Mouse (Mus musculus): ENCODE data around the gene Mdm2. TPM values are rescaled to one million over a fixed set of nuclear protein-coding genes. Genes with fewer than 3 reads are reported as not detected.
A peak's percentile ranks its signal among the peaks of the same experiment; 100 is the strongest.

Gene Mdm2
- polyA plus RNA-seq, 1 experiment from 2014 or later = 35.1 TPM

- no peak overlapping the region for H3K4me2 ChIP-seq (replicated peaks)
- no peaks in the 10 kb centered on the region for H3K36me3 ChIP-seq
- H3K27ac ChIP-seq = no peak overlapping the region
- peaks cover 7% of the 10 kb centered on the region; the same call in 1 of the 2 replicates for H3K4me1 ChIP-seq (replicated peaks)
- no peak overlapping the region for H3K9ac ChIP-seq
- H3K27me3 ChIP-seq (replicated peaks) = no peaks in the 10 kb centered on the region
- WGBS = 90% methylated on average over 2 of the region's 2 CpGs
- no peak for ATAC-seq
- no peak overlapping the region for H3K4me3 ChIP-seq (replicated peaks)
- no peaks in the 10 kb centered on the region for H3K9me3 ChIP-seq
Measured at GRCm38 (mm10) chr10:117647964-117648472, 62.5 kb downstream of the Mdm2 start.

- Histone ChIP-seq H3K4me2 (replicated peaks) (no peak overlapping the region), H3K36me3 (no peaks in the 10 kb centered on the region), H3K27me3 (replicated peaks) (no peaks in the 10 kb centered on the region), H3K4me1 (replicated peaks) (peaks cover 7% of the 10 kb centered on the region; the same call in 1 of the 2 replicates), H3K27ac (no peak overlapping the region), H3K9me3 (no peaks in the 10 kb centered on the region), H3K4me3 (replicated peaks) (no peak overlapping the region), H3K9ac (no peak overlapping the region)
- no peak for ATAC-seq
- whole genome bisulfite sequencing = 88% methylated on average over 13 of the region's 13 CpGs
Measured at GRCm38 (mm10) chr10:117647158-117647505, 63.4 kb downstream of the Mdm2 start.

GRCm38 (mm10) chr10:117646482-117647157, 63.9 kb downstream of the Mdm2 start:
- no peak for ATAC-seq
- 84% methylated on average over 5 of the region's 5 CpGs for WGBS
- H3K36me3 ChIP-seq = no peaks in the 10 kb centered on the region
- no peaks in the 10 kb centered on the region for H3K9me3 ChIP-seq
- H3K27ac ChIP-seq = no peak overlapping the region
- no peaks in the 10 kb centered on the region for H3K27me3 ChIP-seq (replicated peaks)
- no peak overlapping the region for H3K4me3 ChIP-seq (replicated peaks)
- no peak overlapping the region for H3K4me2 ChIP-seq (replicated peaks)
- H3K4me1 ChIP-seq (replicated peaks) = peaks cover 7% of the 10 kb centered on the region; the same call in 1 of the 2 replicates
- no peak overlapping the region for H3K9ac ChIP-seq

- Histone ChIP-seq H3K36me3 (no peaks in the 10 kb centered on the region), H3K27ac (no peak overlapping the region), H3K9me3 (no peaks in the 10 kb centered on the region), H3K4me3 (replicated peaks) (no peak overlapping the region), H3K27me3 (replicated peaks) (no peaks in the 10 kb centered on the region), H3K9ac (no peak overlapping the region), H3K4me1 (replicated peaks) (peaks cover 9% of the 10 kb centered on the region), H3K4me2 (replicated peaks) (no peak overlapping the region)
- WGBS = 74% methylated on average over 7 of the region's 7 CpGs
- no peak for ATAC-seq
Measured at GRCm38 (mm10) chr10:117645487-117645964, 65.0 kb downstream of the Mdm2 start.

GRCm38 (mm10) chr10:117644828-117645227, 65.7 kb downstream of the Mdm2 start:
- Histone ChIP-seq H3K36me3 (no peaks in the 10 kb centered on the region), H3K27me3 (replicated peaks) (no peaks in the 10 kb centered on the region), H3K4me1 (replicated peaks) (peaks cover 9% of the 10 kb centered on the region), H3K27ac (peak overlapping the region; percentile 45), H3K9me3 (no peaks in the 10 kb centered on the region), H3K9ac (no peak overlapping the region), H3K4me2 (replicated peaks) (no peak overlapping the region), H3K4me3 (replicated peaks) (no peak overlapping the region)
- 77% methylated on average over 11 of the region's 11 CpGs for WGBS
- ATAC-seq = no peak

- Histone ChIP-seq H3K27me3 (replicated peaks) (no peaks in the 10 kb centered on the region), H3K4me2 (replicated peaks) (no peak overlapping the region), H3K4me1 (replicated peaks) (peaks cover 9% of the 10 kb centered on the region), H3K9me3 (no peaks in the 10 kb centered on the region), H3K36me3 (no peaks in the 10 kb centered on the region), H3K4me3 (replicated peaks) (no peak overlapping the region), H3K27ac (peak overlapping the region; percentile 45), H3K9ac (no peak overlapping the region)
- ATAC-seq = peak; percentile 48
- 48% methylated on average over 8 of the region's 8 CpGs for WGBS
Measured at GRCm38 (mm10) chr10:117644429-117644748, 66.2 kb downstream of the Mdm2 start.

GRCm38 (mm10) chr10:117643711-117644428, 66.7 kb downstream of the Mdm2 start:
- Histone ChIP-seq H3K9ac (no peak overlapping the region), H3K27me3 (replicated peaks) (no peaks in the 10 kb centered on the region), H3K4me1 (replicated peaks) (peaks cover 9% of the 10 kb centered on the region), H3K9me3 (no peaks in the 10 kb centered on the region), H3K27ac (0 out of 2 replicates have a peak overlapping the region, but pooled peaks have one; percentile 3), H3K4me3 (replicated peaks) (no peak overlapping the region), H3K4me2 (replicated peaks) (no peak overlapping the region), H3K36me3 (no peaks in the 10 kb centered on the region)
- WGBS = 71% methylated on average over 12 of the region's 12 CpGs
- peak; percentile 8 for ATAC-seq

- Histone ChIP-seq H3K27me3 (replicated peaks) (no peaks in the 10 kb centered on the region), H3K4me2 (replicated peaks) (no peak overlapping the region), H3K9me3 (no peaks in the 10 kb centered on the region), H3K27ac (0 out of 2 replicates have a peak overlapping the region, but pooled peaks have one; percentile 2), H3K4me1 (replicated peaks) (peaks cover 9% of the 10 kb centered on the region), H3K36me3 (no peaks in the 10 kb centered on the region), H3K9ac (no peak overlapping the region), H3K4me3 (replicated peaks) (no peak overlapping the region)
- WGBS = 71% methylated on average over 6 of the region's 6 CpGs
- ATAC-seq = no peak
Measured at GRCm38 (mm10) chr10:117643302-117643701, 67.3 kb downstream of the Mdm2 start.

GRCm38 (mm10) chr10:117642491-117643262, 67.9 kb downstream of the Mdm2 start:
- no peak overlapping the region for H3K4me2 ChIP-seq (replicated peaks)
- H3K9me3 ChIP-seq = no peaks in the 10 kb centered on the region
- no peak for ATAC-seq
- H3K4me1 ChIP-seq (replicated peaks) = peaks cover 9% of the 10 kb centered on the region
- no peaks in the 10 kb centered on the region for H3K27me3 ChIP-seq (replicated peaks)
- 88% methylated on average over 15 of the region's 15 CpGs for WGBS
- H3K4me3 ChIP-seq (replicated peaks) = no peak overlapping the region
- no peaks in the 10 kb centered on the region for H3K36me3 ChIP-seq
- H3K9ac ChIP-seq = no peak overlapping the region
- H3K27ac ChIP-seq = 0 out of 2 replicates have a peak overlapping the region, but pooled peaks have one; percentile 2

GRCm38 (mm10) chr10:117642201-117642450, 68.4 kb downstream of the Mdm2 start:
- peaks cover 9% of the 10 kb centered on the region for H3K4me1 ChIP-seq (replicated peaks)
- H3K9me3 ChIP-seq = no peaks in the 10 kb centered on the region
- no peak for ATAC-seq
- H3K27ac ChIP-seq = no peak overlapping the region
- H3K27me3 ChIP-seq (replicated peaks) = no peaks in the 10 kb centered on the region
- H3K4me3 ChIP-seq (replicated peaks) = no peak overlapping the region
- H3K9ac ChIP-seq = no peak overlapping the region
- no peak overlapping the region for H3K4me2 ChIP-seq (replicated peaks)
- H3K36me3 ChIP-seq = no peaks in the 10 kb centered on the region
- 85% methylated on average over 9 of the region's 9 CpGs for WGBS

GRCm38 (mm10) chr10:117641400-117642200, 69.0 kb downstream of the Mdm2 start:
- Histone ChIP-seq H3K9ac (no peak overlapping the region), H3K27ac (no peak overlapping the region), H3K4me1 (replicated peaks) (peaks cover 9% of the 10 kb centered on the region), H3K27me3 (replicated peaks) (no peaks in the 10 kb centered on the region), H3K4me2 (replicated peaks) (peak overlapping the region; percentile 17; the same call in 1 of the 2 replicates), H3K4me3 (replicated peaks) (no peak overlapping the region), H3K9me3 (no peaks in the 10 kb centered on the region), H3K36me3 (no peaks in the 10 kb centered on the region)
- 66% methylated on average over 20 of the region's 20 CpGs for WGBS
- no peak for ATAC-seq
